Mouse (Mus musculus): ENCODE results near the gene Sgca. TPM values are rescaled to one million over a fixed set of nuclear protein-coding genes. Genes with fewer than 3 reads are reported as not detected.

Sgca gene
- polyA plus RNA-seq, 1 experiment from 2014 or later, result 0.96 TPM

DNA sequence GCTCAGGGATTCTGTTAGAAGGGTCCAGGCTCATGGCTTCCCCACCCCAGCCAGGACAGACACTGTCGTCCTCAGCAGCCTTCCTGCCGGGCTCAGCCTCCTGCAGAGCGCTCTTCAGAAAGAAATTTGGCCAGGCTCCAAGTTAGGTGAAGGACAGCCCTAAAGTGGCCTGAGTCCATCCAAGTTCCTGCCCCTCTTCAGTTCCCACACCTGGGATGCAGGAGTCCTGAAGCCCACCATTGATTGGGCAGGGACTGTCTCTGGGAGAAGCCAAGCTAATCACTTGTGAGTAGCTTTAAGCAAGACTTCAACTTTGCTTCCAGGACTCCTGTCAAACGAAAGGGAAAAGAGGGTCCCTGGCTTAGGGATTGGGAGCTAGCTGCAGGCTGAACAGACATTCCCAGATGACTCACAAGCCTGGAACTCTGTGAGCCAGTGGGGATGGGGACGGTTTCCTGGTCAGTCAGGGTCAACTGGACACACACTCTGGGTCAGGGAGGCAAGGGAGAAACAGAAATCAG lies 48.3 kb downstream of the Sgca start:
- Histone ChIP-seq H3K27me3 (ENCODE audit: control insufficient read depth, insufficient read depth, low read depth, low read length) (peaks cover 7% of the 10 kb centered on the region; the same call in 1 of the 2 replicates), H3K36me3 (ENCODE audit: control insufficient read depth, insufficient read depth) (no peaks in the 10 kb centered on the region), H3K9me3 (replicated peaks; ENCODE audit: control insufficient read depth, low read length) (no peaks in the 10 kb centered on the region), H3K27ac (ENCODE audit: low read length) (no peak overlapping the region), H3K4me3 (ENCODE audit: low read depth, low read length) (no peak overlapping the region), H3K4me2 (ENCODE audit: low read depth, low read length) (no peak overlapping the region), H3K9ac (ENCODE audit: low read depth, low read length) (no peak overlapping the region), H3K4me1 (ENCODE audit: control insufficient read depth, low read depth, low read length) (peaks cover 7% of the 10 kb centered on the region; the same call in 1 of the 2 replicates)
- no peak for ATAC-seq (ENCODE audit: low read depth)
- 25% methylated on average over 5 of the region's 5 CpGs for WGBS (ENCODE audit: insufficient replicate concordance)

DNA sequence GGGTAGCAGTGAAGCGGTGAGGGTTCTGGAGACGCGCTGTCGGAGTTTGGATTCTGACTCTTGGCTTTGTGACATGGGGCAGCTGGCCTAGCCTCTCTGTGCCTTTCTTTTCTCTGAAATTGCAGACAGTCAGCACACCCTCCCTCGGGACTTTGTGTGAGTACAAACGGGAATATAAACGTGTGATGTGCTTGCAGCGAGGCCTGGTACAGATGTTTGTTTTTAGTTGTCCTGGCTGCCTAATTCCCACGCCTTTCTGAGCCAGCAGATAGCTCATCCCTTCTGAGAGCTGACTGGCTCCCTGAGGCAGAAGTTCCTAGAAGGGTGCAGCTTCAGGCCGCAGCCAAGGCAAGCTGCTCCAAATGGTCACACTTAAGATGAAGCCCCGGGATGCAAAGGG lies 49.7 kb downstream of the Sgca start:
- ATAC-seq (ENCODE audit: low read depth), result no peak
- Histone ChIP-seq H3K9ac (ENCODE audit: low read depth, low read length) (no peak overlapping the region), H3K27me3 (ENCODE audit: control insufficient read depth, insufficient read depth, low read depth, low read length) (peaks cover 2% of the 10 kb centered on the region; the same call in 1 of the 2 replicates), H3K4me2 (ENCODE audit: low read depth, low read length) (no peak overlapping the region), H3K27ac (ENCODE audit: low read length) (no peak overlapping the region), H3K36me3 (ENCODE audit: control insufficient read depth, insufficient read depth) (no peaks in the 10 kb centered on the region), H3K4me1 (ENCODE audit: control insufficient read depth, low read depth, low read length) (peaks cover 7% of the 10 kb centered on the region; the same call in 1 of the 2 replicates), H3K4me3 (ENCODE audit: low read depth, low read length) (no peak overlapping the region), H3K9me3 (replicated peaks; ENCODE audit: control insufficient read depth, low read length) (no peaks in the 10 kb centered on the region)
- WGBS (ENCODE audit: insufficient replicate concordance), result 55% methylated on average over 11 of the region's 11 CpGs

DNA sequence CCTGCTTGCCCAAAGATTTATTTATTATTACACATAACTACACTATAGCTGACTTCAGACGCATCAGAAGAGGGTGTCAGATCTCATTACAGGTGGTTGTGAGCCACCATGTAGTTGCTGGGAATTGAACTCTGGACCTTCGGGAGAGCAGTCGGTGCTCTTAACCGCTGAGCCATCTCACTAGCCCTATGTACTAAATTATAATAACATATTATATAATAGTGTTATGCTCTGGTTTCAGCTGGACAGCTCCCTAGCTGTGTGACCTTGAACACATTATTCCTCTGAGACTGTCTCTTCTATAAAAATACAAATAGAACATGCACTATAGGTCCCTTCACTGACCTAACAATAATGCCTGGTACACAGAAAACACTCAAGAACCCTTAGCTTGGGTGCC lies 51.1 kb downstream of the Sgca start:
- WGBS (ENCODE audit: insufficient replicate concordance), result 77% methylated on average over 4 of the region's 4 CpGs
- no peak overlapping the region for H3K4me2 ChIP-seq (ENCODE audit: low read depth, low read length)
- no peaks in the 10 kb centered on the region for H3K36me3 ChIP-seq (ENCODE audit: control insufficient read depth, insufficient read depth)
- H3K9me3 ChIP-seq (replicated peaks; ENCODE audit: control insufficient read depth, low read length), result no peaks in the 10 kb centered on the region
- peaks cover 7% of the 10 kb centered on the region; the same call in 1 of the 2 replicates for H3K4me1 ChIP-seq (ENCODE audit: control insufficient read depth, low read depth, low read length)
- H3K4me3 ChIP-seq (ENCODE audit: low read depth, low read length), result no peak overlapping the region
- no peak for ATAC-seq (ENCODE audit: low read depth)
- H3K27me3 ChIP-seq (ENCODE audit: control insufficient read depth, insufficient read depth, low read depth, low read length), result peaks cover 2% of the 10 kb centered on the region; the same call in 1 of the 2 replicates
- H3K9ac ChIP-seq (ENCODE audit: low read depth, low read length), result no peak overlapping the region
- H3K27ac ChIP-seq (ENCODE audit: low read length), result no peak overlapping the region

DNA sequence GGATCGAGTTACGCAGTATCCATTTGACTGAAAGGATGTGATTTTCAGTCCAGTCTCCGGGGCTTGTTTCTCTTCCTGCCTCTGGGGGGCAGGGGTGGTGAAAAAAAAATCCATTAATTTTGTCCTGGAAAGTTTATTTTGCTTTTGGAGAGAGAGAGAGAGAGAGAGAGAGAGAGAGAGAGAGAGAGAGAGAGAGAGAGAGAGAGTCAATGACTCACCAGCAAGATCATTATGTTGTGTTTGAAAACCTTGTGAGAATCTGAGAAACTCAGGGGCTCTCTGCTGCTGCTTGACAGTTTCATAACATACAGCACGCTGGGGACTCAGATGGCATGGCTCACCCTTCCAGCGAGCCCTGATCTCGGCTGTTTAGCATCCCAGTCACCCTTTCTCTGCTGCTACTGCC lies 55.1 kb downstream of the Sgca start:
- 41% methylated on average over 6 of the region's 6 CpGs for WGBS (ENCODE audit: insufficient replicate concordance)
- ATAC-seq (ENCODE audit: low read depth), result no peak

DNA sequence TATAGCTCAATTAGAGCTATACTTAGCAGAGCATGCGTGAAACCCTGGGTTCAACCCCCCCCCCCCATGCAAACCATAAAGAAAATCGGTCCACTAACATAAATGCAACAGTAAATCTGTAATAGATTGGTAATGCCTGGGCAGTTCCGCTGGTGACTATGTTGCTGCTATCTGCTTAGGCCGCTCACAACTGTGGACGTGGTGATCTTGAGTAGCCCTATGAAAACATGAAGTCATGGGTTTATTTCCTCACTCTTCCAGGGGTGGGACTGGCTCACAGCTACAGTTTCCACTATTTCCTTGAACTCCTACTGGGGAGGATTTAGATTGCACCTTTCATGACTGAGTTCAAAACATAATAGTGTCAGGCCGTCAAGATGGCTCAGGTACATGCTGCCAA lies 58.4 kb downstream of the Sgca start:
- WGBS (ENCODE audit: insufficient replicate concordance), result 57% methylated on average over 6 of the region's 6 CpGs
- H3K4me2 ChIP-seq (ENCODE audit: low read depth, low read length), result no peak overlapping the region
- no peaks in the 10 kb centered on the region for H3K27me3 ChIP-seq (ENCODE audit: control insufficient read depth, insufficient read depth, low read depth, low read length)
- no peak overlapping the region for H3K9ac ChIP-seq (ENCODE audit: low read depth, low read length)
- no peaks in the 10 kb centered on the region for H3K36me3 ChIP-seq (ENCODE audit: control insufficient read depth, insufficient read depth)
- H3K4me3 ChIP-seq (ENCODE audit: low read depth, low read length), result no peak overlapping the region
- no peak for ATAC-seq (ENCODE audit: low read depth)
- H3K9me3 ChIP-seq (replicated peaks; ENCODE audit: control insufficient read depth, low read length), result no peaks in the 10 kb centered on the region
- no peak overlapping the region for H3K27ac ChIP-seq (ENCODE audit: low read length)
- H3K4me1 ChIP-seq (ENCODE audit: control insufficient read depth, low read depth, low read length), result no peaks in the 10 kb centered on the region

More for the DNA sequence above, 55.1 kb downstream of the Sgca start:
- no peak overlapping the region for H3K27ac ChIP-seq (ENCODE audit: low read length)
- no peaks in the 10 kb centered on the region for H3K36me3 ChIP-seq (ENCODE audit: control insufficient read depth, insufficient read depth)
- H3K9me3 ChIP-seq (replicated peaks; ENCODE audit: control insufficient read depth, low read length), result no peaks in the 10 kb centered on the region
- no peaks in the 10 kb centered on the region for H3K4me1 ChIP-seq (ENCODE audit: control insufficient read depth, low read depth, low read length)
- no peaks in the 10 kb centered on the region for H3K27me3 ChIP-seq (ENCODE audit: control insufficient read depth, insufficient read depth, low read depth, low read length)
- H3K4me3 ChIP-seq (ENCODE audit: low read depth, low read length), result no peak overlapping the region
- H3K9ac ChIP-seq (ENCODE audit: low read depth, low read length), result no peak overlapping the region
- H3K4me2 ChIP-seq (ENCODE audit: low read depth, low read length), result no peak overlapping the region

DNA sequence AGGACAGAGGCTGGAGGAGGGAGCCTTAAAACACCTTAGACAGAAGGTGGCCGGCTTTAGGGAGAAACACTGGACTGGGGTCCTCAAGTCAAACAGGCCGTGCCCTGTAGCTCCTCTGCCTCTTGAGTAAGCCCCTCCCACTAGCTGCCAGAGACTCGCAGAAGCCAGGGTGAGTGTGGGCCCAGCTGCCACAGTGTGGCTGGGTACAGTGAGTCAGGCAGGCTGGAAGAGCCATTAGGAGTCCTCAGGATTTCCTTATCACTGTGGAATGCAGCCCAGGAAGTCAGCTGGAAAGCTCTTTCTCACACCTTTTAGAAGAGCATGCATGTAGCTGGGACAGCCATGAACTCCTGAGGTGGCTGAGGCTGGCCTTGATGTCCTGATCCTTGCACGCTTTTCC lies 59.6 kb downstream of the Sgca start:
- Histone ChIP-seq H3K9ac (ENCODE audit: low read depth, low read length) (no peak overlapping the region), H3K27ac (ENCODE audit: low read length) (no peak overlapping the region), H3K36me3 (ENCODE audit: control insufficient read depth, insufficient read depth) (no peaks in the 10 kb centered on the region), H3K4me3 (ENCODE audit: low read depth, low read length) (no peak overlapping the region), H3K4me1 (ENCODE audit: control insufficient read depth, low read depth, low read length) (no peaks in the 10 kb centered on the region), H3K9me3 (replicated peaks; ENCODE audit: control insufficient read depth, low read length) (no peaks in the 10 kb centered on the region), H3K27me3 (ENCODE audit: control insufficient read depth, insufficient read depth, low read depth, low read length) (no peaks in the 10 kb centered on the region), H3K4me2 (ENCODE audit: low read depth, low read length) (no peak overlapping the region)
- 22% methylated on average over 4 of the region's 4 CpGs for WGBS (ENCODE audit: insufficient replicate concordance)
- ATAC-seq (ENCODE audit: low read depth), result no peak

DNA sequence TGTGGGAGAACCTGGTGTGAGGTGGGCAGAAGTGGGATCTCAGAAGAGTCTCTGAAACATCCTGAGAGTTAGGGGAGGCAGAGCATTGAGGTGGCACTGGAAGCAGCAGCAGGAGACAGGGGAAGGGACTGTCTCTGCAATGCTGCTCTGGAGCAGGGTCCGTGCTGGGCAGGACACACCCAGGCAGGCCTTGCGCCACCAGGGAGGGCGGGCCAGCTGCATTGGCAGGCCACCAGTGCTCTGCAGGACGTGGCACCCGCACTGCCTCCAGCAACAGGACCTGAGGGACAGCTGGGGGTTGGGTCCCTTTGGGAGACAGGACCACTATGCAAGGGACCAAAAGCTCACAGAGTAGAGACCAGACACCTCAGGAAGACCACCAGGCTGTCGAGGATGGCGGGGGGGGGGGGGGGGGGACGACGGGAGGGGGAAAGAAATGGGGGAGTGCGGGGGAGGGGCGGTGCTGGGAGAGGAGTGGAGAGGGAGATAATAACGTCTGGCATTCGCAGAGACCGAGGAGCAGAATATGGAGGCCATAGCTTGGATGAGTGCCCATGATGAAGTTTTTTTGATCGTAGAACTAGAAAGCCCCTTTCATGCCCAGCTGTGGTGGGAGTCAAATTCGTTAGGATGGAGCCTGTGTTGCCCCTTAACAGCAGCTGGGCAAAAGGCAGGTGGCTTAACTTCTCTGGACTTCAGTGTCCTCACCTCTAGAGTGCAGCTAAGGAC lies 60.3 kb downstream of the Sgca start:
- H3K27me3 ChIP-seq (ENCODE audit: control insufficient read depth, insufficient read depth, low read depth, low read length), result no peaks in the 10 kb centered on the region
- H3K36me3 ChIP-seq (ENCODE audit: control insufficient read depth, insufficient read depth), result no peaks in the 10 kb centered on the region
- H3K27ac ChIP-seq (ENCODE audit: low read length), result no peak overlapping the region
- WGBS (ENCODE audit: insufficient replicate concordance), result 25% methylated on average over 13 of the region's 16 CpGs
- no peak overlapping the region for H3K4me2 ChIP-seq (ENCODE audit: low read depth, low read length)
- no peaks in the 10 kb centered on the region for H3K9me3 ChIP-seq (replicated peaks; ENCODE audit: control insufficient read depth, low read length)
- no peak overlapping the region for H3K4me3 ChIP-seq (ENCODE audit: low read depth, low read length)
- no peak overlapping the region for H3K9ac ChIP-seq (ENCODE audit: low read depth, low read length)
- no peak for ATAC-seq (ENCODE audit: low read depth)
- no peaks in the 10 kb centered on the region for H3K4me1 ChIP-seq (ENCODE audit: control insufficient read depth, low read depth, low read length)

DNA sequence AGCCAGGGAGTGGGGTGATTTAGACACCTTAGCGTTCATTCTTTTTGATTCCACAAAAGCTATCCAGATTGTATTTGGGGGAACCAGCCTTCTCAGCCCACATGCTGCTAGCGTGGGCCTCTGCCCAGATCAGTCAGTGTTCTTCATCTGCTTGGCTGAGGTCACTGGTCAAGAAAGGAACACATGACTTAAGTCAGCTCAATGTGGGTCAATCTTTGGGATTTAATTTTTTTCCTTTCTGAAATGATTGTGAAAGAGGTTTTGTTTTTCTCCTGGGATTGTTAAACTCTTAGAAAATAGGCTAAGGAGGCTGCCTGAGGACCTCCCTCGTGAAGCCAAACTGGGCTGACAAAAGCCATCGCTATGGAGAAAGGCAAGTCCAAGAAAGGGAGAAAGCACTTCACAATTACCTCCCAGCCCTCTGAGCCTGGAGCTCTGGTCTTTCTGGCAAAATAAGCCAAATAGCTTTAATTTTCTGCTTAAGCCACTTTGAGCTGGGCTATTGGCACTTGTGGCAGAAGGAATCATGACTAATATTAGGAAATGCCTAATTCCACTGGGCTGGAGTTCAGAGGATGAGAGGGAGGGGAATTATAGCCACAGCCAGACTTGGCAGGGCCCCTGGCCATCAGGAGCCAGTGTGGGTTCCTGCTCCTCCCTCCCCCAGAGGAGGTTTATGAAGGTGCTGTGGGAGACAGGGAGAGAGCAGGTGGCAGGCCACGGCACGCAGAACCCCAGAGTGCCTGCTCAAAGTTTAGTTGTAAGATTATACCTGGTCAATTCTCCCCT lies 62.6 kb downstream of the Sgca start:
- 55% methylated on average over 6 of the region's 6 CpGs for WGBS (ENCODE audit: insufficient replicate concordance)
- no peak for ATAC-seq (ENCODE audit: low read depth)
- H3K9me3 ChIP-seq (replicated peaks; ENCODE audit: control insufficient read depth, low read length), result no peaks in the 10 kb centered on the region

More for the DNA sequence above, 62.6 kb downstream of the Sgca start:
- Histone ChIP-seq H3K4me3 (ENCODE audit: low read depth, low read length) (no peak overlapping the region), H3K4me1 (ENCODE audit: control insufficient read depth, low read depth, low read length) (no peaks in the 10 kb centered on the region), H3K9ac (ENCODE audit: low read depth, low read length) (no peak overlapping the region), H3K27ac (ENCODE audit: low read length) (no peak overlapping the region), H3K27me3 (ENCODE audit: control insufficient read depth, insufficient read depth, low read depth, low read length) (no peaks in the 10 kb centered on the region), H3K36me3 (ENCODE audit: control insufficient read depth, insufficient read depth) (no peaks in the 10 kb centered on the region), H3K4me2 (ENCODE audit: low read depth, low read length) (no peak overlapping the region)

Measured in liver, embryonic 16.5 days (tissue).